Mouse (Mus musculus) forebrain, embryonic 15.5 days (tissue): Measurements from ENCODE around the gene Ccdc13. TPM values are rescaled to one million over a fixed set of nuclear protein-coding genes. Genes with fewer than 3 reads are reported as not detected.

Experiments used
- ATAC-seq: fragments of 200-750 bp; cut with Nextera tagmentation; replicated peaks from 2 replicates; pipeline ENCODE4 v1.8.0; 2017; ENCODE audit warnings: mild to moderate bottlenecking, moderate TSS enrichment, moderate library complexity
- H3K27ac ChIP-seq: fragments of 300-500 bp; sonication (generic); replicated peaks from 2 replicates; pipeline ENCODE4 v1.5.1; 2015; ENCODE audit warnings: mild to moderate bottlenecking, inconsistent platforms
- H3K27me3 ChIP-seq: fragments of 300-500 bp; sonication (generic); 2 replicates; pipeline ENCODE4 v1.6.1; 2015; ENCODE audit warnings: inconsistent platforms
- H3K36me3 ChIP-seq: fragments of 300-500 bp; sonication (generic); 2 replicates; pipeline ENCODE4 v1.6.1; 2015; ENCODE audit warnings: mild to moderate bottlenecking, inconsistent platforms
- H3K4me1 ChIP-seq: fragments of 300-500 bp; sonication (generic); 2 replicates; pipeline ENCODE4 v1.6.1; 2015; ENCODE audit warnings: inconsistent platforms
- H3K4me2 ChIP-seq: fragments of 300-500 bp; sonication (generic); replicated peaks from 2 replicates; pipeline ENCODE4 v1.6.1; 2015; ENCODE audit warnings: mild to moderate bottlenecking, inconsistent platforms
- H3K4me3 ChIP-seq: fragments of 300-500 bp; sonication (generic); 2 replicates; pipeline ENCODE4 v1.5.1; 2015; ENCODE audit warnings: mild to moderate bottlenecking, inconsistent platforms
- H3K9ac ChIP-seq: fragments of 300-500 bp; sonication (generic); replicated peaks from 2 replicates; pipeline ENCODE4 v1.6.1; 2015; ENCODE audit warnings: mild to moderate bottlenecking, inconsistent platforms
- H3K9me3 ChIP-seq: fragments of 300-500 bp; sonication (generic); 2 replicates; pipeline ENCODE4 v1.6.1; 2016; ENCODE audit warnings: inconsistent platforms
- WGBS: fragments of 180-500 bp; shearing (Covaris S2); methylation state at CpG from one replicate; pipeline ENCODE4 v1.1.7; 2015; ENCODE audit warnings: mixed read lengths; 5-methylcytosine and 5-hydroxymethylcytosine counted together
- polyA plus RNA-seq: library from polyadenylated mRNA; unstranded; fragments of >200 nt; fragmentation: Nextera tagmentation; extraction: Ambion mirVana; gene quantifications from 2 replicates; pipeline ENCODE4 v1.2.1, GENCODE M21; 2015

Ccdc13 gene
- polyA plus RNA-seq, 1 experiment from 2014 or later, result 3.0 TPM

DNA sequence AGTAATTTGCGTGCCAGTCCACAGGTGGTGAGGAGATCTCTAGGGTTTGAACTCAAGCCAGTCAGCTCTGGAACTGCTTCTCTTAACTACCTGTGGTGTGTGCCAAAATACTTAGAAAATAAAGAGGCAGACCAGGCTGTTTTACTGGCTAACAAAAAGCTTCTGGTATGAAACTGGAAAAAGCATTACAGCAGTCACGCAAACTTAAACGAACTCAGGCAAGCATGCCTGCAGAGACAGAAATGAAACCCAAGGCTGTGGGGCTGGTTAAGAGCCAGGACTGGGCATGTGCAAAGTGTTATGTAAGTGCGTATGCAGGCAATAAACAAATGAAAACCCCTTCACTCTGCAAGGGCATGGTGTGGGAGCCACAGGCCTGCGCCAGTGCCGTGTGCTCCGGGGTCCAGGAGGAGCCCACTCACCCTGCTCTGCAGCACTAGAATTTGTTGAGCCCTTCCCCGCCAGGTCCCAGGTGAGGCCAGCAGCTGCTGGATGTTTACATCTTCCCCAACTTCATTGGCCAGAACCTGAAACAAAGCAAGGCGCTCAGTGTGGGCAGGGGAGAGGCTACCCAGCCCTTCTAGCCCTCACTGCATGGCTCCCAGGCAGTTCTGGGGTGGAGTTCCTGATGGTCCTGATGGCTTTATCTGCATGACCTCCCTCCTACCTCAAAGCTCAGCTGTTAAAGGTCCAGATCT lies 20.0 kb downstream of the Ccdc13 start:
- 68% methylated on average over 9 of the region's 9 CpGs for WGBS
- Histone ChIP-seq H3K27ac (peak overlapping the region; percentile 52), H3K9me3 (no peaks in the 10 kb centered on the region), H3K9ac (no peak overlapping the region), H3K36me3 (no peaks in the 10 kb centered on the region), H3K4me1 (peaks cover 32% of the 10 kb centered on the region), H3K4me3 (no peak overlapping the region), H3K27me3 (no peaks in the 10 kb centered on the region), H3K4me2 (no peak overlapping the region)
- no peak for ATAC-seq

GRCm38 (mm10) chr9:121815183-121815582 lies 24.1 kb downstream of the Ccdc13 start:
- Histone ChIP-seq H3K27ac (no peak overlapping the region), H3K27me3 (no peaks in the 10 kb centered on the region), H3K4me1 (peaks cover 21% of the 10 kb centered on the region), H3K4me3 (no peak overlapping the region), H3K9ac (no peak overlapping the region), H3K36me3 (no peaks in the 10 kb centered on the region), H3K4me2 (no peak overlapping the region), H3K9me3 (no peaks in the 10 kb centered on the region)
- 90% methylated on average over 6 of the region's 6 CpGs for WGBS
- no peak for ATAC-seq

- peak; percentile 72 for ATAC-seq
Observed at GRCm38 (mm10) chr9:121810081-121810821, 29.0 kb downstream of the Ccdc13 start.

GRCm38 (mm10) chr9:121808511-121808910 lies 30.8 kb downstream of the Ccdc13 start:
- Histone ChIP-seq H3K27ac (no peak overlapping the region), H3K4me3 (no peak overlapping the region), H3K9me3 (no peaks in the 10 kb centered on the region), H3K36me3 (no peaks in the 10 kb centered on the region), H3K27me3 (no peaks in the 10 kb centered on the region), H3K4me2 (no peak overlapping the region), H3K9ac (no peak overlapping the region), H3K4me1 (peaks cover 20% of the 10 kb centered on the region)
- WGBS, result 34% methylated on average over 3 of the region's 3 CpGs
- no peak for ATAC-seq

More at GRCm38 (mm10) chr9:121810081-121810821, 29.0 kb downstream of the Ccdc13 start:
- 11% methylated on average over 15 of the region's 15 CpGs for WGBS
- Histone ChIP-seq H3K4me1 (peaks cover 20% of the 10 kb centered on the region), H3K36me3 (no peaks in the 10 kb centered on the region), H3K9ac (no peak overlapping the region), H3K9me3 (no peaks in the 10 kb centered on the region), H3K27me3 (no peaks in the 10 kb centered on the region), H3K27ac (peak overlapping the region; percentile 44), H3K4me3 (no peak overlapping the region), H3K4me2 (no peak overlapping the region)

- ATAC-seq, result no peak
- H3K36me3 ChIP-seq, result no peaks in the 10 kb centered on the region
- H3K27ac ChIP-seq, result no peak overlapping the region
- H3K9ac ChIP-seq, result no peak overlapping the region
- H3K4me3 ChIP-seq, result no peak overlapping the region
- no peaks in the 10 kb centered on the region for H3K9me3 ChIP-seq
- WGBS, result 44% methylated on average over 7 of the region's 7 CpGs
- H3K4me2 ChIP-seq, result no peak overlapping the region
- H3K4me1 ChIP-seq, result peaks cover 20% of the 10 kb centered on the region
- H3K27me3 ChIP-seq, result no peaks in the 10 kb centered on the region
Observed at GRCm38 (mm10) chr9:121807947-121808346, 31.3 kb downstream of the Ccdc13 start.

DNA sequence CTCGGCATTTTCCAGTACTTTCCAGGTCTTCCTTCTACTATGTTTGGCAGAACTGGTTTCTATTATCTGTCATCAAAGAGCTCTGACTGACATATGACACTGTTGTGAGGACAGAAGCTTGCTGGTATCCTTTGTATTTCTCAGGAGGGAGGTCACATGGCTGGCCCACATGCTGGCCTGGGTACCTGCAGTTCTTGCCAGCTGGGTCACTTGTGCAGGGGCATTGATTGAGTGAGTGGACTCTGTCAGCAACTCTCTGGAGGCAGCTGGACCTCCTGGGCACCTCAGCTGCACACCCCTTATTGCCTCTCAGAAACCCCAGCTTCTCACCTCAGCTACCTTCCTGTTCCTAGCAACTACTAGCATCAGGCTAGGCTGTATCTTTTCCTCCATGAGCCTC lies 31.7 kb downstream of the Ccdc13 start:
- Histone ChIP-seq H3K36me3 (no peaks in the 10 kb centered on the region), H3K4me1 (peaks cover 20% of the 10 kb centered on the region), H3K4me3 (no peak overlapping the region), H3K27me3 (no peaks in the 10 kb centered on the region), H3K9ac (no peak overlapping the region), H3K4me2 (no peak overlapping the region), H3K9me3 (no peaks in the 10 kb centered on the region), H3K27ac (no peak overlapping the region)
- 66% methylated on average over 1 of the region's 1 CpGs for WGBS
- ATAC-seq, result no peak

DNA sequence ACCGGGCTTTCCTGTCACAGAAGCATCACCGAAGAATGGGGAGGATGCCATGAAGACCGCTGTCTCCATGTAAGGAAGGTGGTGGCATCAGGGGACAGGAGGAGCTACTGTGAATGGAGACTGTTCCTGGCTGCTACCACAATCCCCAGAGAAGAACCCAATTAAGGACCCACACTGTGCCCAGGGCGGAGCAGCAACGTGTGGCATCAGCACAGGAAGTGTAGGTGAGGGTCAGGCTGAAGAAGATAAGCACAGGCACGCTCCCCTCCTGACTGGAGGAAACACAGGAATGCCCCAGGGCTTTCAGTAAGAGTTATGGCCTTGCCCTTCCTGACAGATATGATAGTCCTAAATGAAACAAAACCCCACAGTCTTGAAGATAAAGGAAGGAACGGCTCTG lies 36.5 kb downstream of the Ccdc13 start:
- no peak for ATAC-seq
- 88% methylated on average over 7 of the region's 7 CpGs for WGBS
- H3K27ac ChIP-seq, result no peak overlapping the region

GRCm38 (mm10) chr9:121798887-121799520 lies 40.3 kb downstream of the Ccdc13 start:
- H3K27ac ChIP-seq, result no peak overlapping the region
- 0 out of 2 replicates have a peak, but pooled peaks cover 4% of the 10 kb centered on the region for H3K4me1 ChIP-seq
- no peak overlapping the region for H3K4me3 ChIP-seq
- H3K4me2 ChIP-seq, result no peak overlapping the region
- H3K9me3 ChIP-seq, result no peaks in the 10 kb centered on the region
- WGBS, result 45% methylated on average over 6 of the region's 6 CpGs
- no peaks in the 10 kb centered on the region for H3K27me3 ChIP-seq
- ATAC-seq, result no peak
- no peak overlapping the region for H3K9ac ChIP-seq
- no peaks in the 10 kb centered on the region for H3K36me3 ChIP-seq

More for the DNA sequence above, 36.5 kb downstream of the Ccdc13 start:
- no peak overlapping the region for H3K4me3 ChIP-seq
- no peaks in the 10 kb centered on the region for H3K36me3 ChIP-seq
- no peaks in the 10 kb centered on the region for H3K27me3 ChIP-seq
- no peaks in the 10 kb centered on the region for H3K9me3 ChIP-seq
- H3K4me1 ChIP-seq, result peaks cover under 1% of the 10 kb centered on the region; the same call in 1 of the 2 replicates
- no peak overlapping the region for H3K9ac ChIP-seq
- no peak overlapping the region for H3K4me2 ChIP-seq

DNA sequence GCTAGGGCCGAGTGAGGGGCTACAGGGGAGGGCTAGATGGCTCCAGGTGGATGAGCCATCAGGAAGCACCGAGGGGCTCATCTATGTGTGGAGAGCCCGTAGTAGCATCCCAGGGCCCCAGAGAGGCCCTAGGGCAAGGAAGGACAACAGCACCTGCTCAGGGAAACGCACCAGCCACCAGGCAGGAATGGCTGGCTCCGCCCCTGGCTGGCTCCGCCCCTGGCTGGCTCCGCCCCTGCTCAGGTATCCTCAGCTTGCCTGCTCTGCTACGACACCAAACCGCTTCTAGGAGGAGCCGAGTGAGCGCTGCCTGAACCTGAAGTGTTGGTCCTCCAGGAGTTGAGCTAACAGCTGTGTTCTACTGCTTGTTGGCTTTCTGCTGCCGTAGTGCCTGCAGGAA lies 41.5 kb downstream of the Ccdc13 start:
- H3K4me1 ChIP-seq, result 0 out of 2 replicates have a peak, but pooled peaks cover 4% of the 10 kb centered on the region
- H3K36me3 ChIP-seq, result no peaks in the 10 kb centered on the region
- no peak for ATAC-seq
- H3K9ac ChIP-seq, result no peak overlapping the region
- H3K4me2 ChIP-seq, result no peak overlapping the region
- no peak overlapping the region for H3K27ac ChIP-seq
- WGBS, result 18% methylated on average over 12 of the region's 12 CpGs
- no peak overlapping the region for H3K4me3 ChIP-seq
- no peaks in the 10 kb centered on the region for H3K27me3 ChIP-seq
- H3K9me3 ChIP-seq, result no peaks in the 10 kb centered on the region

- Histone ChIP-seq H3K9me3 (no peaks in the 10 kb centered on the region), H3K9ac (no peak overlapping the region), H3K4me1 (0 out of 2 replicates have a peak, but pooled peaks cover 4% of the 10 kb centered on the region), H3K27ac (no peak overlapping the region), H3K4me2 (no peak overlapping the region), H3K4me3 (no peak overlapping the region), H3K27me3 (no peaks in the 10 kb centered on the region), H3K36me3 (no peaks in the 10 kb centered on the region)
- ATAC-seq, result no peak
- WGBS, result 35% methylated on average over 1 of the region's 1 CpGs
Observed at GRCm38 (mm10) chr9:121794972-121795539, 44.2 kb downstream of the Ccdc13 start.

DNA sequence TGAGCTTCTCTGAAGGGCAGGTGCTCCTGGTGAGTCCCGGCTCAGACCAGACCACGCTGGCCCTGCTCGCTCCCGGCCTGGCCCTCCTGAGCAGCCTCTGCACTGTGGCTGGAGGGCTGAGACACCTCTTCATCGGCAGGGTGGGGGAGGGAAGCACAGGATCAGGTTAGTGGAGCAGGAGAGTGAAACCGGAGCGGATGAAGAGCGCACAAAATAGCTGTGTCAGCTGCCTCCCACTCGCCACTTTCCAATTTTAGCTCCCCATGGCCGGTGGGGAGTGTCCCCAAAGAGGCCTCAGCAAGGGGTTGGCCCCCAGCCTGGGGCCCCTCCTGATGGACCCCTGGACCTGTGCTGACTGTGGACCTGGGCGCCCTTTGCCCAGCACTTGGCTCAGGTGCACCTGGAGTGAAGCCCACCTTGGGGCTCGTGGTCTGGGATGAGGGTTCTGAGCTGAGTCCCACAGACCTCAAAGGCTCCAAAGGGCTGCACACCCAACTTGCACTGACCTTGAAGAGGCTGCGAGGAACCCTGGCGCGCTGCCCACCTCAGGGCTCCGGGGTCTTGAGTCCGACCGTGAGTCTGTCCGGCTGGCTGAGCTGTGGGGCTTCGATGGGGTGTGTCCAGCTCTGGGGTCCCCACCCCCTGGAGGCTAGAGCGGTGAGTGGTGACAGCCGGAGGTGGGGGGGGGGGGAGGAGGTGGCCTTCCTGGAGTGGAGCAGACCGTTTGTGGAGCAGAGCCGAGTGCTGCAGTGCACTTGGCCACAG lies 47.3 kb downstream of the Ccdc13 start, which contains the start of gene Hhatl:
TSS of gene Hhatl (minus strand) at position 751 of the 765 bp plus-strand sequence.
- H3K4me2 ChIP-seq, result no peak within 1 kb of the TSS
- no peak within 1 kb of the TSS for H3K4me3 ChIP-seq
- H3K9me3 ChIP-seq, result no peaks in the 10 kb centered on the region
- no peak for ATAC-seq
- H3K36me3 ChIP-seq, result no peaks in the 10 kb centered on the region
- H3K9ac ChIP-seq, result no peak within 1 kb of the TSS
- WGBS, result 37% methylated on average over 23 of the region's 24 CpGs
- H3K4me1 ChIP-seq, result peaks cover 4% of the 10 kb centered on the region; the same call in 1 of the 2 replicates
- H3K27ac ChIP-seq, result no peak within 1 kb of the TSS
- H3K27me3 ChIP-seq, result no peaks in the 10 kb centered on the region
